In genomic region chr6:52322721-52323215, GRCm38 (mm10) we compare ENCODE assay signal across 24 mouse cellular contexts. TPM values are rescaled to one million over a fixed set of nuclear protein-coding genes. Genes with fewer than 3 reads are reported as not detected.
DNase-seq lines count a peak whose midpoint lies in the region; ATAC-seq and TF ChIP-seq lines count a peak whose summit lies in the region.
"Had no signal": no experiment of that assay in that cellular context is flagged by ENCODE, and none has a peak within 500 bp of the region (broad histone marks: within the 10 kb centered on the region; RNA-seq: fewer than 3 reads in every experiment).

No protein-coding gene starts in this region.

- H3K4me3 ChIP-seq in heart, embryonic 13.5 days = 0 out of 2 replicates have a peak overlapping the region, but pooled peaks have one; percentile 1
- no peak overlapping the region for H3K4me3 ChIP-seq in midbrain, embryonic 10.5 days
- no peak overlapping the region for H3K4me3 ChIP-seq in midbrain, embryonic 13.5 days (replicated peaks)
- no peak overlapping the region for H3K4me3 ChIP-seq in hindbrain, embryonic 14.5 days (replicated peaks; ENCODE audit: low read length)
- no peak overlapping the region for H3K4me3 ChIP-seq in neural tube, embryonic 13.5 days
- no peak overlapping the region for H3K4me3 ChIP-seq in liver, postnatal 0 days (ENCODE audit: low read depth, low read length)
- no peak overlapping the region for H3K4me3 ChIP-seq in liver, embryonic 12.5 days
- H3K4me3 ChIP-seq: erythroblast, embryonic 14.5 days; heart, adult 2 months; megakaryocyte, embryonic 14.5 days; myocyte had no signal

- no peaks in the 10 kb centered on the region for H3K36me3 ChIP-seq in heart, embryonic 13.5 days
- H3K36me3 ChIP-seq in midbrain, embryonic 10.5 days = no peaks in the 10 kb centered on the region
- H3K36me3 ChIP-seq in midbrain, embryonic 13.5 days = no peaks in the 10 kb centered on the region
- no peaks in the 10 kb centered on the region for H3K36me3 ChIP-seq in hindbrain, embryonic 14.5 days (replicated peaks; ENCODE audit: control insufficient read depth, insufficient read depth)
- H3K36me3 ChIP-seq in neural tube, embryonic 13.5 days = no peaks in the 10 kb centered on the region
- H3K36me3 ChIP-seq in liver, postnatal 0 days (replicated peaks; ENCODE audit: insufficient read depth, low read length) = no peaks in the 10 kb centered on the region
- H3K36me3 ChIP-seq in liver, embryonic 12.5 days = no peaks in the 10 kb centered on the region

- H3K4me2 ChIP-seq in heart, embryonic 13.5 days = no peak overlapping the region
- no peak overlapping the region for H3K4me2 ChIP-seq in midbrain, embryonic 13.5 days (replicated peaks)
- no peak overlapping the region for H3K4me2 ChIP-seq in hindbrain, embryonic 14.5 days (replicated peaks)
- H3K4me2 ChIP-seq in neural tube, embryonic 13.5 days = peak overlapping the region; percentile 16; the same call in 1 of the 2 replicates
- no peak overlapping the region for H3K4me2 ChIP-seq in liver, postnatal 0 days (ENCODE audit: low read depth, low read length)
- H3K4me2 ChIP-seq in liver, embryonic 12.5 days = no peak overlapping the region

- H3K27ac ChIP-seq in heart, embryonic 13.5 days (replicated peaks) = no peak overlapping the region
- H3K27ac ChIP-seq in midbrain, embryonic 10.5 days (replicated peaks) = no peak overlapping the region
- no peak overlapping the region for H3K27ac ChIP-seq in midbrain, embryonic 13.5 days
- no peak overlapping the region for H3K27ac ChIP-seq in hindbrain, embryonic 14.5 days
- no peak overlapping the region for H3K27ac ChIP-seq in neural tube, embryonic 13.5 days (replicated peaks)
- no peak overlapping the region for H3K27ac ChIP-seq in liver, postnatal 0 days (ENCODE audit: low read depth)
- H3K27ac ChIP-seq in liver, embryonic 12.5 days = no peak overlapping the region
- H3K27ac ChIP-seq: heart, adult 2 months; liver, embryonic 14.5 days; stomach, postnatal 0 days had no signal

- H3K27me3 ChIP-seq in heart, embryonic 13.5 days (replicated peaks) = peaks cover 94% of the 10 kb centered on the region
- peaks cover 100% of the 10 kb centered on the region for H3K27me3 ChIP-seq in midbrain, embryonic 10.5 days (ENCODE audit: low read depth, poor library complexity, severe bottlenecking)
- H3K27me3 ChIP-seq in midbrain, embryonic 13.5 days = peaks cover 93% of the 10 kb centered on the region
- peaks cover 89% of the 10 kb centered on the region for H3K27me3 ChIP-seq in hindbrain, embryonic 14.5 days (ENCODE audit: control insufficient read depth, insufficient read depth, low read length)
- H3K27me3 ChIP-seq in neural tube, embryonic 13.5 days = peaks cover 92% of the 10 kb centered on the region
- peaks cover 80% of the 10 kb centered on the region for H3K27me3 ChIP-seq in liver, postnatal 0 days (ENCODE audit: insufficient read depth, low read length)
- peaks cover 89% of the 10 kb centered on the region for H3K27me3 ChIP-seq in liver, embryonic 12.5 days (replicated peaks)

- no peaks in the 10 kb centered on the region for H3K9me3 ChIP-seq in heart, embryonic 13.5 days
- H3K9me3 ChIP-seq in midbrain, embryonic 10.5 days (replicated peaks) = no peaks in the 10 kb centered on the region
- H3K9me3 ChIP-seq in midbrain, embryonic 13.5 days = no peaks in the 10 kb centered on the region
- no peaks in the 10 kb centered on the region for H3K9me3 ChIP-seq in hindbrain, embryonic 14.5 days (ENCODE audit: control insufficient read depth, low read length)
- H3K9me3 ChIP-seq in neural tube, embryonic 13.5 days = no peaks in the 10 kb centered on the region
- no peaks in the 10 kb centered on the region for H3K9me3 ChIP-seq in liver, postnatal 0 days (ENCODE audit: low read length)
- H3K9me3 ChIP-seq in liver, embryonic 12.5 days (replicated peaks) = no peaks in the 10 kb centered on the region
- H3K9me3 ChIP-seq: megakaryocyte, embryonic 14.5 days had no signal

- TF ChIP-seq CTCF in liver, postnatal 0 days (IDR thresholded peaks at IDR 0.05; ENCODE audit: low read depth) = no peak

- TF ChIP-seq EP300 in liver, postnatal 0 days (IDR thresholded peaks at IDR 0.05; ENCODE audit: low read depth) = no peak

- H3K4me1 ChIP-seq in heart, embryonic 13.5 days = peaks cover 4% of the 10 kb centered on the region; the same call in 1 of the 2 replicates
- no peaks in the 10 kb centered on the region for H3K4me1 ChIP-seq in midbrain, embryonic 10.5 days
- H3K4me1 ChIP-seq in midbrain, embryonic 13.5 days (replicated peaks) = peaks cover 7% of the 10 kb centered on the region; the same call in 1 of the 2 replicates
- H3K4me1 ChIP-seq in hindbrain, embryonic 14.5 days (replicated peaks; ENCODE audit: control insufficient read depth, insufficient read depth, low read length) = no peaks in the 10 kb centered on the region
- peaks cover 18% of the 10 kb centered on the region for H3K4me1 ChIP-seq in neural tube, embryonic 13.5 days (replicated peaks)
- H3K4me1 ChIP-seq in liver, postnatal 0 days (ENCODE audit: insufficient read depth) = no peaks in the 10 kb centered on the region
- no peaks in the 10 kb centered on the region for H3K4me1 ChIP-seq in liver, embryonic 12.5 days
- H3K4me1 ChIP-seq: megakaryocyte, embryonic 14.5 days had no signal

- ATAC-seq in heart, embryonic 13.5 days (ENCODE audit: extremely low read depth, insufficient number of reproducible peaks, low FRiP score, low TSS enrichment) = no peak
- ATAC-seq in midbrain, embryonic 13.5 days = no peak
- no peak for ATAC-seq in hindbrain, embryonic 14.5 days (ENCODE audit: low FRiP score)
- ATAC-seq in neural tube, embryonic 13.5 days (ENCODE audit: low read depth) = 0 out of 2 replicates have a peak, but pooled peaks have one; percentile 19
- ATAC-seq in liver, postnatal 0 days = no peak
- ATAC-seq in liver, embryonic 12.5 days = no peak
- ATAC-seq: activated CD4-positive, CD25-positive, alpha-beta regulatory T cell, adult 4 months had no signal

- no peak for DNase-seq in heart, adult 18-20 months
- peak; percentile 34 for DNase-seq in midbrain, embryonic 10.5 days (ENCODE audit: low spot score)
- DNase-seq in hindbrain, embryonic 14.5 days (ENCODE audit: low spot score) = peak; percentile 26
- DNase-seq in liver, postnatal 0 days = no peak
- DNase-seq: gastrocnemius, postnatal 10 days; heart, adult 2 months; heart, postnatal 10 days; kidney, adult 9 months; lung, postnatal 14 days had no signal

- H3K9ac ChIP-seq in heart, embryonic 13.5 days = no peak overlapping the region
- no peak overlapping the region for H3K9ac ChIP-seq in midbrain, embryonic 13.5 days (replicated peaks)
- no peak overlapping the region for H3K9ac ChIP-seq in hindbrain, embryonic 14.5 days
- no peak overlapping the region for H3K9ac ChIP-seq in neural tube, embryonic 13.5 days
- H3K9ac ChIP-seq in liver, postnatal 0 days (replicated peaks) = no peak overlapping the region
- H3K9ac ChIP-seq in liver, embryonic 12.5 days = no peak overlapping the region
- H3K9ac ChIP-seq: liver, embryonic 14.5 days had no signal

- 2% methylated on average over 16 of the region's 16 CpGs for WGBS in heart, embryonic 13.5 days
- WGBS in midbrain, embryonic 10.5 days = under 1% methylated on average over 16 of the region's 16 CpGs
- 1% methylated on average over 16 of the region's 16 CpGs for WGBS in midbrain, embryonic 13.5 days
- WGBS in hindbrain, embryonic 14.5 days = under 1% methylated on average over 16 of the region's 16 CpGs
- under 1% methylated on average over 16 of the region's 16 CpGs for WGBS in neural tube, embryonic 13.5 days
- 5% methylated on average over 16 of the region's 16 CpGs for WGBS in liver, postnatal 0 days (ENCODE audit: insufficient replicate concordance)
- 6% methylated on average over 16 of the region's 16 CpGs for WGBS in liver, embryonic 12.5 days (ENCODE audit: insufficient replicate concordance)

RNA-seq across cellular contexts. Expression of gene Evx1, which starts 9.5 kb away (rescaled TPM):
- polyA plus RNA-seq in heart, embryonic 13.5 days (2015; fragmentation: Nextera tagmentation; extraction: Ambion mirVana) = not detected in 2 replicates
- total RNA-seq in heart, adult 18-20 months (2021) = not detected
- 0.15 and 0.29 TPM in 2 replicates for polyA plus RNA-seq in midbrain, embryonic 10.5 days (2016; fragmentation: Nextera tagmentation; extraction: Ambion mirVana)
- 0.50 and 0.93 TPM in 2 replicates for polyA plus RNA-seq in midbrain, embryonic 13.5 days (2015; fragmentation: Nextera tagmentation; extraction: Ambion mirVana)
- 3.4 and 4.1 TPM in 2 replicates for polyA plus RNA-seq in hindbrain, embryonic 14.5 days (2014; fragmentation: Nextera tagmentation; extraction: Ambion mirVana)
- 1.7 and 2.3 TPM in 2 replicates for polyA plus RNA-seq in neural tube, embryonic 13.5 days (2015; fragmentation: Nextera tagmentation; extraction: Ambion mirVana)
- polyA plus RNA-seq in liver, postnatal 0 days (2015; fragmentation: Nextera tagmentation; extraction: Ambion mirVana) = not detected in 2 replicates
- polyA plus RNA-seq in liver, embryonic 12.5 days (2016; fragmentation: Nextera tagmentation; extraction: Ambion mirVana) = 0.06 TPM in 1 of 2 replicates, not detected in the other
- total RNA-seq: adrenal gland, postnatal 4 days; gastrocnemius, postnatal 10 days; heart, adult 2 months; heart, postnatal 10 days; layer of hippocampus, postnatal 25 days; left cerebral cortex, postnatal 14 days had no signal
- polyA plus RNA-seq: activated CD4-positive, CD25-positive, alpha-beta regulatory T cell, adult 4 months; erythroblast, embryonic 14.5 days; frontal cortex, adult 2 months; heart, adult 2 months; large intestine, adult 2 months; liver, embryonic 14.5 days; myocyte; stomach, postnatal 0 days had no signal

Comparison
In these comparisons a context has a peak if more than half of its experiments do, and no peak if none do; other contexts are left out.
1. DNase-seq: peak in midbrain, embryonic 10.5 days (single experiment) and hindbrain, embryonic 14.5 days (single experiment); none in heart, adult 18-20 months (0 of 2) and liver, postnatal 0 days (single experiment).